Mouse (Mus musculus): ENCODE measurements around the gene Lrrc61. TPM values are rescaled to one million over a fixed set of nuclear protein-coding genes. Genes with fewer than 3 reads are reported as not detected.
A peak's percentile ranks its signal among the peaks of the same experiment; 100 is the strongest.

The Lrrc61 gene
- polyA plus RNA-seq, 1 experiment from 2014 or later = 7.8 TPM

DNA sequence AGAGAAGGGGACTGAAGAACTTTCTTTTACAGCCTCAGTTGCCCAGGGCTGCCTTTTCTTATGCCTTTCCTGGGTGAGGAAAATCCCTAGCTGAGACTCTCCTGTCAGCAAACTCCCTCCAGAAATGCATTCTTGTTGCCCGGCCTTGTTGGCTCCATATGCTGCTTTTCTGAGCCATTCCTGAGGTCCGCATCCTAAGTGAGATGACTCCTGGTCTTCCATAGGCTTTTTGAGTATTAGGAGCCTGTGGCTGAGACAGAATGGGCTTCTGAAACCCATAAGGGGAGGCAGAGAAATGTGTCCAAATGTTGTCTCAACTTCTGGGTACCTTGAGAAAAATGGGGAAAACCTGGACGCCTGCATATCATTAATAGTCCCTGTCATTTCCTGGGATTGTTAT, 19.4 kb downstream of the Lrrc61 start:
- no peak overlapping the region for H3K4me3 ChIP-seq (ENCODE audit: low read depth, low read length)
- peaks cover 11% of the 10 kb centered on the region for H3K4me1 ChIP-seq (ENCODE audit: insufficient read depth)
- no peak for TF ChIP-seq CTCF (IDR thresholded peaks at IDR 0.05; ENCODE audit: low read depth)
- DNase-seq (no peak), ATAC-seq (ENCODE audit: insufficient read depth) (no peak)
- WGBS = 51% methylated on average over 3 of the region's 3 CpGs
- H3K27ac ChIP-seq (ENCODE audit: low read depth) = no peak overlapping the region
- H3K27me3 ChIP-seq (ENCODE audit: insufficient read depth, low read length) = no peaks in the 10 kb centered on the region
- no peaks in the 10 kb centered on the region for H3K36me3 ChIP-seq (ENCODE audit: insufficient read depth)
- no peak overlapping the region for H3K9ac ChIP-seq
- no peaks in the 10 kb centered on the region for H3K9me3 ChIP-seq (ENCODE audit: low read depth, low read length)
- H3K4me2 ChIP-seq = no peak overlapping the region

DNA sequence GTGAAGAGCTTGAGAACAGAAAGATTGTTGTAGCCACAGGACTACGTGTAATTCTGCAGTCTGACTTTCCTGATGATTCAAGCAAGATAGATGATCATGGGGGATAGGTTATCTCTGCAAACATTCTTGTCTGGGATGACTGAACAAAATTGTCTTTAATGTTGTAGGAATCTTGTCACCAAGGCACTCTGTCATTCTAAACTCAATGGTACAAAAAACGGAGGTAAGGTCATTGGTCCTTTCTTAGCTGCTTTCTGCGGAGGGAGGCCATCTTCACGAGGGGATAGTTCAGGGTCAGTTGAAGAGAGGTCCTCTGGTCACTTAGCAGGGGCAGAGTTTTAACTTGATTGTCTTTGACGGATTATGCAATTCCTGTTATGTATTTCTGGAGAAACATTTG, 24.1 kb downstream of the Lrrc61 start:
- ATAC-seq (ENCODE audit: insufficient read depth) (no peak), DNase-seq (no peak)
- TF ChIP-seq CTCF (IDR thresholded peaks at IDR 0.05; ENCODE audit: low read depth) = no peak
- Histone ChIP-seq H3K27ac (ENCODE audit: low read depth) (peak overlapping the region; percentile 54; the same call in 1 of the 2 replicates), H3K4me3 (ENCODE audit: low read depth, low read length) (no peak overlapping the region), H3K27me3 (ENCODE audit: insufficient read depth, low read length) (no peaks in the 10 kb centered on the region), H3K36me3 (ENCODE audit: insufficient read depth) (no peaks in the 10 kb centered on the region), H3K9me3 (ENCODE audit: low read depth, low read length) (no peaks in the 10 kb centered on the region), H3K4me1 (ENCODE audit: insufficient read depth) (peaks cover 8% of the 10 kb centered on the region), H3K4me2 (no peak overlapping the region), H3K9ac (no peak overlapping the region)
- WGBS = 22% methylated on average over 5 of the region's 5 CpGs

- 13% methylated on average over 5 of the region's 5 CpGs for WGBS
- Histone ChIP-seq H3K9me3 (ENCODE audit: low read depth, low read length) (no peaks in the 10 kb centered on the region), H3K4me3 (ENCODE audit: low read depth, low read length) (no peak overlapping the region), H3K27me3 (ENCODE audit: insufficient read depth, low read length) (no peaks in the 10 kb centered on the region), H3K27ac (ENCODE audit: low read depth) (peak overlapping the region; percentile 54; the same call in 1 of the 2 replicates), H3K9ac (no peak overlapping the region), H3K4me2 (peak overlapping the region; percentile 28; the same call in 1 of the 2 replicates), H3K36me3 (ENCODE audit: insufficient read depth) (no peaks in the 10 kb centered on the region), H3K4me1 (ENCODE audit: insufficient read depth) (peaks cover 8% of the 10 kb centered on the region)
- TF ChIP-seq CTCF (IDR thresholded peaks at IDR 0.05; ENCODE audit: low read depth) = no peak
- peak; percentile 66 for DNase-seq
- peak; percentile 74 for ATAC-seq (ENCODE audit: insufficient read depth)
Observed at GRCm38 (mm10) chr6:48579215-48579648, 24.6 kb downstream of the Lrrc61 start.

DNA sequence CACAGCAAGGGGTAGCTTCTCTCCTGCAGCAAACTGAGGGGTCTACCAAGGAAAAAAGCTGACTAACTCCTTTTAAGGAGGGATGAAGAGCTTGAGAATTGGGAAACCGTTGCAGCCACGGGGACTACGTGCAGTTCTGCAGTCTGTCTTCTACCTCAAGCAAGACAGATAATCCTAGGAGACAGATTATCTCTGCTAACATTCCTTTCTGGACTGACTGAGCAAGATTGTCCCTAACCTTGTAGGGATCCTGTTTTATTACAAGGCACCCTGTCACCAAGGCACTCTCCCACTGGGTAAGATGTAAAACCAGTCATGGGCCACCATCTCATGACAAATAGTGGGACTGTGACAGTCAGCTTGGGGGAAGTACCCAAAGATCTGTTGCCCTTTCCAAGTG, 26.7 kb downstream of the Lrrc61 start:
- Histone ChIP-seq H3K9ac (no peak overlapping the region), H3K4me2 (no peak overlapping the region), H3K27me3 (ENCODE audit: insufficient read depth, low read length) (no peaks in the 10 kb centered on the region), H3K27ac (ENCODE audit: low read depth) (no peak overlapping the region), H3K36me3 (ENCODE audit: insufficient read depth) (no peaks in the 10 kb centered on the region), H3K4me3 (ENCODE audit: low read depth, low read length) (no peak overlapping the region), H3K4me1 (ENCODE audit: insufficient read depth) (peaks cover 8% of the 10 kb centered on the region), H3K9me3 (ENCODE audit: low read depth, low read length) (no peaks in the 10 kb centered on the region)
- DNase-seq (no peak), ATAC-seq (ENCODE audit: insufficient read depth) (no peak)
- 39% methylated on average over 3 of the region's 3 CpGs for WGBS
- TF ChIP-seq CTCF (IDR thresholded peaks at IDR 0.05; ENCODE audit: low read depth) = no peak

- peak; percentile 91 for DNase-seq
- WGBS = 69% methylated on average over 3 of the region's 3 CpGs
- Histone ChIP-seq H3K4me2 (no peak overlapping the region), H3K4me3 (ENCODE audit: low read depth, low read length) (no peak overlapping the region), H3K4me1 (ENCODE audit: insufficient read depth) (peaks cover 8% of the 10 kb centered on the region), H3K9ac (no peak overlapping the region), H3K36me3 (ENCODE audit: insufficient read depth) (no peaks in the 10 kb centered on the region), H3K27ac (ENCODE audit: low read depth) (no peak overlapping the region), H3K9me3 (ENCODE audit: low read depth, low read length) (no peaks in the 10 kb centered on the region), H3K27me3 (ENCODE audit: insufficient read depth, low read length) (no peaks in the 10 kb centered on the region)
- TF ChIP-seq CTCF (IDR thresholded peaks at IDR 0.05; ENCODE audit: low read depth) = peak; percentile 79
- ATAC-seq (ENCODE audit: insufficient read depth) = peak; percentile 29; the same call in 1 of the 2 replicates
Observed at GRCm38 (mm10) chr6:48582037-48582436, 27.4 kb downstream of the Lrrc61 start.

DNA sequence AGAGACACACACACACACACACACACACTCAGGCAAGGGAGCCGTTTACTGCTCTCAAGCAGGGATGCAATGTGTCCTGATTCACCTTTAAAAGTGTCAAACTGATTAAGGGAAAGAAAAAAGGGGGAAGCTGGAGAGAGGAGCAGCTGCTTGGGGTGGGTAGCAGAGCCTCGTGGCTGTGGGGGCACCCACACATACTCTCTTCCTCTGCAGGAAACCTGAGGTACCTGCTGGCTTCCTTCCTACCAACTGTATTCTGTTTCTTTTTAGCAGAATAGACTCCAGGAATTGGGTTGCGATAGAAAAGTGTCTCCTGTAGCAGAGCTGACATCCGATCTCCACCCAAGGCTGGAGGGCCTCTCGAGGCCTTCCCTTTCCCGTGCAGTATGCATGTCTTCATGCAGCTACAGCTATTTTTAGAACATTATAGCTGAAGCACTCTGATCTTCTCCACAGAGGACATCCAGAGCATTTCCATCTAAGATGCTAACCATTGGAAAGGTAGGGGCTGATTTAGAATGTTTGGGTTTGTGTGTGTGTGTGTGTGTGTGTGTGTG, 34.7 kb downstream of the Lrrc61 start, which contains the start of gene Gm45021:
Gene Gm45021, plus strand, starts transcription at position 417 of the 557 bp plus-strand sequence.
- H3K36me3 ChIP-seq (ENCODE audit: insufficient read depth) = no peaks in the 10 kb centered on the region
- DNase-seq = peak; percentile 26
- ATAC-seq (ENCODE audit: insufficient read depth) = no peak
- H3K4me3 ChIP-seq (ENCODE audit: low read depth, low read length) = no peak within 1 kb of the TSS
- no peak for TF ChIP-seq CTCF (IDR thresholded peaks at IDR 0.05; ENCODE audit: low read depth)
- H3K4me2 ChIP-seq = no peak within 1 kb of the TSS
- H3K27me3 ChIP-seq (ENCODE audit: insufficient read depth, low read length) = no peaks in the 10 kb centered on the region
- no peak within 1 kb of the TSS for H3K9ac ChIP-seq
- WGBS = 19% methylated on average over 6 of the region's 6 CpGs
- H3K4me1 ChIP-seq (ENCODE audit: insufficient read depth) = no peaks in the 10 kb centered on the region
- H3K27ac ChIP-seq (ENCODE audit: low read depth) = no peak within 1 kb of the TSS
- no peaks in the 10 kb centered on the region for H3K9me3 ChIP-seq (ENCODE audit: low read depth, low read length)

DNA sequence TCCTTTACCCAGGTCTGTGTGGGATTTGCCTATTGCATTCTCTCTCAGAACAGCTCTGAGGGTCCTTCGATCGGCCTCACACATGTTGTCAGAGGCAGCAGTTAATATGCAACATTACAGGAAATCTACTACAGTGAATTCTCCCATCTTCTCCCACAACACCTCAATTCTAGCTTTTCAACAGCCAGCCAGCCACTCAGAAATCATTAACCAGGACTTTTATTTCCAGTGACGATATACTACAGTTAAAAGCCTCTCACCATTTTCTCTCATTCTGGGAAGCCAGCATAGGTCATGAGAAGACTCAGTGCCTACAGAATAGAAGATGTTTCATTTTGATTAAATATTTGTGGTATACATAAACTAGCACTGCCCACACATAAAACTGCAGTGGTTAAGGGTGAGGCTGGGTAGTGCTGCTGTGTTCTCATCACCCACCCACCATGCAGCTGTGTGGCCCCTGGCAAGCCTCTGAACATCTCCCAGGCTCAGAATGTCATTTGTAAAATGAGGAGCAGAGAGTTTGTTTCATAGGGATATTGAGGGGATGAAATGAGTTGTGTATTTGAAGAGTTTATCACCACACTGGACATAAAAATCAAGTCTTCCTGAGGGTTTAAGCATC, 36.7 kb downstream of the Lrrc61 start:
- H3K27me3 ChIP-seq (ENCODE audit: insufficient read depth, low read length) = no peaks in the 10 kb centered on the region
- H3K36me3 ChIP-seq (ENCODE audit: insufficient read depth) = peaks cover 12% of the 10 kb centered on the region
- ATAC-seq (ENCODE audit: insufficient read depth) = no peak
- H3K9me3 ChIP-seq (ENCODE audit: low read depth, low read length) = peaks cover 4% of the 10 kb centered on the region; the same call in 1 of the 2 replicates
- no peak overlapping the region for H3K27ac ChIP-seq (ENCODE audit: low read depth)
- peaks cover 10% of the 10 kb centered on the region; the same call in 1 of the 2 replicates for H3K4me1 ChIP-seq (ENCODE audit: insufficient read depth)
- TF ChIP-seq CTCF (IDR thresholded peaks at IDR 0.05; ENCODE audit: low read depth) = no peak
- 85% methylated on average over 3 of the region's 3 CpGs for WGBS
- H3K4me3 ChIP-seq (ENCODE audit: low read depth, low read length) = no peak overlapping the region
- no peak for DNase-seq
- no peak overlapping the region for H3K4me2 ChIP-seq
- no peak overlapping the region for H3K9ac ChIP-seq
